Mouse (Mus musculus): ENCODE results near the gene Grik3.

DNA sequence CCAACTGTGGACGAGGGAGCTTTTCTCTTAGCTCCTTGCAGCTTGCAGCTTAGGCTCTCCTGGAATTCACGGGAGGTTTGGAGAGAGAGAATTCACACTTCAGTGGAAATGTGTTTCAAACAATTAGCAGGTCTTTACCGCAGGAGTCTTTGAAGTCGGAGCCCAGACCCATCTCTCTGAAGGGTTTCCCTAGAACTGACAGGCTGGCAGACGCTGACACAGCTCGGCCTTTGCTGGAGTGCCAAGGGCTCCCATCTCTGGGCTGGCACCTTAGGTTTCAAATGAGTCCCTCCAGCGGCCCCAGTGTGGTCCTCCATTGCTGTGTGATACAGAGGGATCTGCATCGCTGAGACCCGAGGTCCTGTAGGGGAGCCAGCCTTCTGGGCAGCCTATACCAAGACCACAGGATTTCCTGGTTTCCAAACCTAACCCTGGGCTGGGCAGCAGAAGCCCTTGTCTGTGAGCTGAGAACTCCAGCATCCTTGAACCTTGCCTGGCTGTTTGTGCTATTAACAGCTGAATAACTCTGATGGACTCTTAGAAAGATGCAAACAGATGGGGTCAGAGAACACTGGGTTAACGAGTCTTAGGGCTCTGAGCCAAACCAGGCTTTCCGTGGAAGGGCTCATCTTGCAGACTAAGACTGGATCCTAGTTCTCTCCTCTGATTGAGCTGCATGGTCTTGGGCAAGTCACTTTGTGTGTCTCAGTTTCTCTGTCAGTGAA is 83.6 kb downstream of the Grik3 start:
- no peak for TF ChIP-seq CTCF (IDR thresholded peaks at IDR 0.05; ENCODE audit: low read depth)
- no peak for TF ChIP-seq EP300 (IDR thresholded peaks at IDR 0.05; ENCODE audit: low read depth)
